Mouse (Mus musculus) CH12.LX (cell line): ENCODE measurements around the gene Vmn2r70. TPM values are rescaled to one million over a fixed set of nuclear protein-coding genes. Genes with fewer than 3 reads are reported as not detected.

Experiments
- DNase-seq: peaks from one replicate; pipeline ENCODE4 v3.0.0-alpha.2; 2013; ENCODE audit errors: extremely low read depth
- H3K27ac ChIP-seq: 2 replicates; pipeline ENCODE4 v1.5.1; 2012; ENCODE audit warnings: low read depth, mild to moderate bottlenecking, control low read depth, moderate library complexity; ENCODE audit not compliant: insufficient read depth
- H3K27me3 ChIP-seq: replicated peaks from 2 replicates; pipeline ENCODE3; 2012; ENCODE audit warnings: inconsistent platforms
- H3K36me3 ChIP-seq, 2 experiments: replicated peaks in 1 of 2; 2 replicates each; pipeline versions ENCODE3 to v1.6.1; 2012; ENCODE audit warnings: inconsistent platforms in 1 of 2, low read length in 1 of 2, mild to moderate bottlenecking in 1 of 2, mixed read lengths in 1 of 2, moderate library complexity in 1 of 2; ENCODE audit not compliant: control insufficient read depth in 1 of 2, insufficient read depth in 1 of 2
- H3K4me1 ChIP-seq, 2 experiments: 2 replicates each; pipeline ENCODE4 v1.6.1; 2012; ENCODE audit warnings: inconsistent platforms in 1 of 2, moderate library complexity in 1 of 2; ENCODE audit not compliant: insufficient read depth in 2 of 2, control insufficient read depth in 1 of 2
- H3K4me2 ChIP-seq: 2 replicates; pipeline ENCODE4 v1.6.1; 2012; ENCODE audit warnings: low read depth, mild to moderate bottlenecking, control low read depth; ENCODE audit not compliant: poor library complexity, insufficient read depth, severe bottlenecking
- H3K4me3 ChIP-seq, 3 experiments: fragments of 150-350 bp in 1 of 3; sonication (generic) in 1 of 3; replicated peaks in 1 of 3; 2 replicates each; pipeline versions ENCODE3 to v1.5.1; 2011 to 2012; ENCODE audit warnings: low read depth in 2 of 3, low read length in 2 of 3, mild to moderate bottlenecking in 2 of 3, moderate library complexity in 2 of 3, control low read depth in 1 of 3, improper control_type of control experiment in 1 of 3, inconsistent platforms in 1 of 3, mixed read lengths in 1 of 3; ENCODE audit not compliant: poor library complexity in 1 of 3
- H3K79me2 ChIP-seq: replicated peaks from 2 replicates; pipeline ENCODE4 v1.6.1; 2012; ENCODE audit warnings: mild to moderate bottlenecking, moderate library complexity; ENCODE audit not compliant: control insufficient read depth, poor library complexity, insufficient read depth, severe bottlenecking; ENCODE audit errors: extremely low read depth
- H3K9ac ChIP-seq: 2 replicates; pipeline ENCODE4 v1.6.1; 2012; ENCODE audit warnings: low read depth, mild to moderate bottlenecking, control low read depth, moderate library complexity; ENCODE audit not compliant: insufficient read depth
- H3K9me3 ChIP-seq: replicated peaks from 2 replicates; pipeline ENCODE3; 2012; ENCODE audit warnings: low read length, inconsistent platforms, mixed read lengths
- CTCF ChIP-seq, 2 experiments: IDR thresholded peaks in 1 of 2; conservative IDR thresholded peaks in 1 of 2; 2 replicates each; pipeline ENCODE4 v1.5.1; 2011 to 2012; ENCODE audit warnings: low read depth in 2 of 2, low read length in 2 of 2, improper control_type of control experiment in 1 of 2, inconsistent platforms in 1 of 2, mild to moderate bottlenecking in 1 of 2, moderate library complexity in 1 of 2
- E2F4 ChIP-seq: IDR thresholded peaks from 2 replicates; pipeline ENCODE4 v1.6.1; 2011; ENCODE audit warnings: low read depth, low read length, improper control_type of control experiment; ENCODE audit not compliant: insufficient replicate concordance
- ELF1 ChIP-seq: IDR thresholded peaks from 2 replicates; pipeline ENCODE4 v1.6.1; 2014; ENCODE audit warnings: low read depth, mild to moderate bottlenecking, inconsistent platforms, low read length, improper control_type of control experiment
- EP300 ChIP-seq: IDR thresholded peaks from 2 replicates; pipeline ENCODE4 v1.6.1; 2011; ENCODE audit warnings: low read length, improper control_type of control experiment
- GABPA ChIP-seq: IDR thresholded peaks from 2 replicates; pipeline ENCODE4 v1.6.1; 2012; ENCODE audit warnings: low read depth, low read length, improper control_type of control experiment, inconsistent platforms; ENCODE audit not compliant: insufficient replicate concordance
- IRF4 ChIP-seq: IDR thresholded peaks from 2 replicates; pipeline ENCODE4 v1.6.1; 2014; ENCODE audit warnings: low read depth, mild to moderate bottlenecking, inconsistent platforms, low read length, improper control_type of control experiment
- JUN ChIP-seq: IDR thresholded peaks from 2 replicates; pipeline ENCODE4 v1.6.1; 2011; ENCODE audit warnings: low read depth, mild to moderate bottlenecking, low read length, improper control_type of control experiment, moderate library complexity; ENCODE audit not compliant: insufficient read depth
- MAFK ChIP-seq: IDR thresholded peaks from 2 replicates; pipeline ENCODE4 v1.6.1; 2011; ENCODE audit warnings: low read length, improper control_type of control experiment; ENCODE audit not compliant: insufficient replicate concordance
- MYC ChIP-seq: IDR thresholded peaks from 2 replicates; pipeline ENCODE4 v1.6.1; 2011; ENCODE audit warnings: low read depth, mild to moderate bottlenecking, improper control_type of control experiment, low read length
- NRF1 ChIP-seq: IDR thresholded peaks from 2 replicates; pipeline ENCODE4 v1.6.1; 2014; ENCODE audit warnings: low read depth, mild to moderate bottlenecking, inconsistent platforms, low read length, improper control_type of control experiment, moderate library complexity
- POLR2A ChIP-seq: IDR thresholded peaks from 2 replicates; pipeline ENCODE4 v1.6.1; 2011; ENCODE audit warnings: low read depth, mild to moderate bottlenecking, improper control_type of control experiment, low read length
- RAD21 ChIP-seq: IDR thresholded peaks from 2 replicates; pipeline ENCODE4 v1.6.1; 2011; ENCODE audit warnings: low read depth, mild to moderate bottlenecking, low read length, improper control_type of control experiment, moderate library complexity
- RCOR1 ChIP-seq: conservative IDR thresholded peaks from 2 replicates; pipeline ENCODE4 v1.6.1; 2012; ENCODE audit warnings: low read depth, mild to moderate bottlenecking, inconsistent platforms, low read length, improper control_type of control experiment
- TBP ChIP-seq: conservative IDR thresholded peaks from 2 replicates; pipeline ENCODE4 v1.6.1; 2011; ENCODE audit warnings: low read depth, low read length, improper control_type of control experiment
- USF1 ChIP-seq: IDR thresholded peaks from 2 replicates; pipeline ENCODE4 v1.6.1; 2014; ENCODE audit warnings: low read depth, mild to moderate bottlenecking, inconsistent platforms, low read length, improper control_type of control experiment
- USF2 ChIP-seq: conservative IDR thresholded peaks from 2 replicates; pipeline ENCODE4 v1.6.1; 2011; ENCODE audit warnings: low read depth, low read length, improper control_type of control experiment
- dilution Hi-C: fragments of 300-500 bp; cut with MboI; formaldehyde crosslinking; loops from 2 replicates; pipeline ENCODE4 v1.14.3; 2020; ENCODE audit warnings: low sequenced_read_pairs; ENCODE audit not compliant: extremely low pct_unique_long_range_greater_than_20kb, extremely low pct_ligation_motif_present
- in situ Hi-C: fragments of 300-500 bp; cut with MboI; formaldehyde crosslinking; loops from 3 replicates; pipeline ENCODE4 v1.14.3; 2019; ENCODE audit warnings: low sequenced_read_pairs, low pct_ligation_motif_present, low pct_unique_long_range_greater_than_20kb, mixed read lengths
- polyA plus RNA-seq: library from polyadenylated mRNA; unstranded; fragments of >175 nt; gene quantifications from 2 replicates; pipeline ENCODE4 v1.2.1, GENCODE M21; 2012; ENCODE audit warnings: low read depth; ENCODE audit not compliant: insufficient read length
- total RNA-seq, 2 experiments: library from RNA; depleted of rRNA; stranded (reverse); fragments of 300-350 nt in 1 of 2; fragments of >200 nt in 1 of 2; gene quantifications; 2 replicates each; pipeline ENCODE4 v1.2.3; 2012 to 2014

The Vmn2r70 gene
- total and polyA plus RNA-seq, 3 experiments: not detected

DNA sequence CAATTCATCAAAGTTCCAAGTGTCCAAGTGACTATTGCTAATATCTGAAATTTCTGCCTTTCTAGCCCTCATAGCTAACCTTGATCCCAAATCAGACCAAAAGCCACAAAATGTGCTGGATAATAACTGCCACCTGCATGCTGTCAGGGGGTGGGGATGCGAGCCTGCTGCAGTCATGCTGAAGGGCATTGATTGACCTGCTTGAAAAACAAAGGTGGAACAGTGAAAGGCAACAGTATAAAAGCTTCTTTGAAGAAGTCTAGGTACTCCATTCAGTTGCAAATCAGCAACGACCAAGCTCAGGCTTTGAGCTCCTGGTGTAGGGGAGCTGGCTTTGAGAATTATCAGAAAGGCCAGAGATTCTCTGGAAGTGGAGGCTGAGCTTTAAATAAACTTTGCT lies 25.9 kb downstream of the Vmn2r70 start:
- in situ Hi-C loops: no loop called here
- Histone ChIP-seq H3K4me2 (no peak overlapping the region), H3K79me2 (no peaks in the 10 kb centered on the region)
- no peak for TF ChIP-seq NRF1
- no peak for TF ChIP-seq E2F4
- no peak for TF ChIP-seq TBP
- no peak for TF ChIP-seq RAD21
- TF ChIP-seq POLR2A: no peak
- no peak for TF ChIP-seq RCOR1
- no peak for TF ChIP-seq GABPA
- TF ChIP-seq USF1: no peak
- TF ChIP-seq MAFK: no peak
- TF ChIP-seq CTCF (conservative IDR thresholded peaks at IDR 0.05 in 1 of 2, IDR thresholded peaks at IDR 0.05 in 1 of 2; ENCODE audit: low read depth in 2 of 2, low read length in 2 of 2): no peak
- TF ChIP-seq JUN: no peak
- TF ChIP-seq IRF4: no peak
- TF ChIP-seq USF2: no peak
- no peak for TF ChIP-seq EP300
- TF ChIP-seq MYC: no peak
- TF ChIP-seq, all 38 proteins: peak for 0
- dilution Hi-C loops: no loop called here
- Histone ChIP-seq H3K9ac (no peak overlapping the region), H3K27me3 (no peaks in the 10 kb centered on the region), H3K4me1 (no peaks in the 10 kb centered on the region), H3K27ac (no peak overlapping the region), H3K4me3 (no peak overlapping the region), H3K9me3 (peaks cover 5% of the 10 kb centered on the region), H3K36me3 (no peaks in the 10 kb centered on the region)
- DNase-seq: no peak

DNA sequence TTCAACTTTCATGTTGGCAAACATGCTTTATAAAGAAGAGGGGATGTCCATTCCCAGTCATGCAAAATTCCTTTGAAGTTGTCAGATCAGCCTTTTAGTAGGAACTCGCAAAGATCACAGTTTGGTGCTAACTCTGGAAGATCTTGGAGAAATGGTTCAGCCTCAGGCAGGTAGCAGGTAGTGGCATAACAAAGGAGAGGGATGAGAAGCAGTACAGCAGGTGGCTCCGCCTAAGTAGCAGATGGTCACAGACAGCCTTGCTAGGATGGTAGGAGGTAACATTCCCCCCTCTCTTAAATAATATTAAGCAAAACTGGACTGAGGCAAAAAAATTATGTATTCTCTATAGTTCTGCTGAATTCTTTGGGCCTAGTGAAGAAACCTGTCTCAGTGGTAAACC lies 26.9 kb downstream of the Vmn2r70 start:
- H3K9ac ChIP-seq: no peak overlapping the region
- H3K36me3 ChIP-seq: no peaks in the 10 kb centered on the region
- H3K27ac ChIP-seq: no peak overlapping the region
- H3K27me3 ChIP-seq: no peaks in the 10 kb centered on the region
- H3K4me3 ChIP-seq: no peak overlapping the region
- in situ Hi-C loops: no loop called here
- dilution Hi-C loops: no loop called here
- peaks cover 5% of the 10 kb centered on the region for H3K9me3 ChIP-seq
- DNase-seq: no peak
- no peaks in the 10 kb centered on the region for H3K4me1 ChIP-seq
- no peak overlapping the region for H3K4me2 ChIP-seq
- no peaks in the 10 kb centered on the region for H3K79me2 ChIP-seq
- TF ChIP-seq ELF1: no peak
- TF ChIP-seq USF1: no peak

Other genes starting within 250 kb of the Vmn2r70 start
- gene Vmn2r69, start 153.3 kb downstream of the Vmn2r70 start, total RNA-seq (2012; rRNA removed): not detected in 2 replicates
- not detected in 2 replicates for gene Vmn2r69, start 153.3 kb downstream of the Vmn2r70 start, total RNA-seq (2014; rRNA removed)
- gene Vmn2r69, start 153.3 kb downstream of the Vmn2r70 start, polyA plus RNA-seq: not detected in 2 replicates
- not detected in 2 replicates for gene Vmn2r71, start 6.1 kb downstream of the Vmn2r70 start, total RNA-seq (2012; rRNA removed)
- gene Vmn2r71, start 6.1 kb downstream of the Vmn2r70 start, total RNA-seq (2014; rRNA removed): not detected in 2 replicates
- gene Vmn2r71, start 6.1 kb downstream of the Vmn2r70 start, polyA plus RNA-seq: not detected in 2 replicates
- not detected in 2 replicates for gene Vmn2r72, start 185.9 kb upstream of the Vmn2r70 start, total RNA-seq (2012; rRNA removed)
- not detected in 2 replicates for gene Vmn2r72, start 185.9 kb upstream of the Vmn2r70 start, total RNA-seq (2014; rRNA removed)
- gene Vmn2r72, start 185.9 kb upstream of the Vmn2r70 start, polyA plus RNA-seq: not detected in 2 replicates